Mouse (Mus musculus): ENCODE results near the gene Ddx59. TPM values are rescaled to one million over a fixed set of nuclear protein-coding genes. Genes with fewer than 3 reads are reported as not detected.

Ddx59 gene
- polyA plus RNA-seq, 1 experiment from 2014 or later, result 12.5 TPM

DNA sequence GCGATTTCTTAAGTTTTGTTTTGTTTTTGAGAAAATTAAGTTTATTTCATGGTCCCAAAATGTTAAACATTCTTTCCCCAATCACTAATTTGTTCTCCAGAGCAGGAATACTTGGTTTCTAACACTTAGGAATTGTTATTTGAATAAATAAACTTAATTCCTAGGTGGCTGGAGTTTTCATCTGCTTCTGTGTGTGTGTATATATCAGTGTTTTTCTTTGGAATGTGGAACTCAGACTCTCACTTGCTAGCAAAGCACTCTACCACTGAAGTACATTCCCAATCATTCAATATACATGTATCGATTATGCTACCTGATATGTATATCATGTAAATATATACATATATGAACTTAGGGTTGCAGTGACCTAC lies 670 bp downstream of the Ddx59 start:
- peak overlapping the region; percentile 57 for H3K4me2 ChIP-seq
- 0 out of 2 replicates have a peak, but pooled peaks cover 4% of the 10 kb centered on the region for H3K4me1 ChIP-seq
- H3K4me3 ChIP-seq (replicated peaks), result peak overlapping the region; percentile 77
- peak overlapping the region; percentile 100; the same call in 1 of the 2 replicates for H3K27ac ChIP-seq
- H3K9ac ChIP-seq, result no peak overlapping the region
- WGBS, result 42% methylated on average over 2 of the region's 2 CpGs
- no peaks in the 10 kb centered on the region for H3K9me3 ChIP-seq
- H3K27me3 ChIP-seq (replicated peaks), result no peaks in the 10 kb centered on the region
- no peak for ATAC-seq (ENCODE audit: insufficient read depth, low FRiP score, low read depth)
- no peaks in the 10 kb centered on the region for H3K36me3 ChIP-seq

DNA sequence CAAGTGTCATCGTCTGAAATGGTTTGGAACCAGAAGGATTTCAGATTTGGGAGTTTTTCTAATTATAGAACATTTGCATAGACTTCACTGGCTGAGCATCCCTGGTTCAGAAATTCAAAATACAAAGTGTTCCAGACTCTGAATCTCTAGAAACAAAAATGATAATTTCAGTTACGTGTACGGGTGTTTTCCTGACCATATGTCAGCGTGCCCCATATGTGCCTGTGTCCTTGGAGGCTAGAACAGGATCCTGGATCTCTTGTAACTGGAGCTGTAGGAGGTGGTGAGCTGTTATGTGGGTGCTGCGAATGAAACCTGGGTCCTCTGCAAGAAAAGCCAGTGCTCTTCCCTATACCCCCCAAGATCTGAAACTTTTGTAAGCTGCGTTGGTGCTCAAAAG lies 3.3 kb downstream of the Ddx59 start:
- ATAC-seq (ENCODE audit: insufficient read depth, low FRiP score, low read depth), result no peak
- Histone ChIP-seq H3K27ac (no peak overlapping the region), H3K27me3 (replicated peaks) (no peaks in the 10 kb centered on the region), H3K36me3 (no peaks in the 10 kb centered on the region), H3K9me3 (no peaks in the 10 kb centered on the region), H3K4me2 (no peak overlapping the region), H3K9ac (no peak overlapping the region), H3K4me3 (replicated peaks) (no peak overlapping the region), H3K4me1 (0 out of 2 replicates have a peak, but pooled peaks cover 4% of the 10 kb centered on the region)
- 92% methylated on average over 6 of the region's 6 CpGs for WGBS

GRCm38 (mm10) chr1:136427166-136427969 lies 12.3 kb downstream of the Ddx59 start:
- no peak overlapping the region for H3K9ac ChIP-seq
- no peaks in the 10 kb centered on the region for H3K27me3 ChIP-seq (replicated peaks)
- H3K4me2 ChIP-seq, result no peak overlapping the region
- H3K36me3 ChIP-seq, result peaks cover 5% of the 10 kb centered on the region; the same call in 1 of the 2 replicates
- no peaks in the 10 kb centered on the region for H3K9me3 ChIP-seq
- H3K4me3 ChIP-seq (replicated peaks), result no peak overlapping the region
- peak; percentile 83 for ATAC-seq (ENCODE audit: insufficient read depth, low FRiP score, low read depth)
- 69% methylated on average over 11 of the region's 11 CpGs for WGBS
- no peak overlapping the region for H3K27ac ChIP-seq
- H3K4me1 ChIP-seq, result no peaks in the 10 kb centered on the region

DNA sequence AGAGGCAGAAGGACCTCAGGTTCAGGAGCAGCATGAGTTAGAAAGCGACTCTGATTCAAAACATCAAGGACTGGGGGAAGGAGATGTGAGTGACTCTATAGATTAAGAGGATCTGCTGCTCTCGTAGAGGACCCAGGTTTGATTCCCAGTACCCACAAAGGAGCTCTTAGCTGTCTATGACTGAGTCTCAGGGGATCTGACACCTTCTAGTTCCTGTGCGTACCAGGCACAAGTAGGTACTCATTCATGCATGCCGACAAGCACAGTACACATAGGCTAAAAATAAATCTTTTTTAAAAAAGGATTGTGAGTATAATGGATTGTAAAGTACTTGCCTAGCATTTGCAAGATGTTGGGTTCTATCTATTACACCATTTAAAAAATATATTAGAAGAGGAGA lies 13.9 kb downstream of the Ddx59 start:
- H3K4me1 ChIP-seq, result no peaks in the 10 kb centered on the region

GRCm38 (mm10) chr1:136430126-136430818 lies 15.2 kb downstream of the Ddx59 start:
- no peaks in the 10 kb centered on the region for H3K9me3 ChIP-seq
- H3K36me3 ChIP-seq, result no peaks in the 10 kb centered on the region
- WGBS, result 47% methylated on average over 7 of the region's 7 CpGs
- H3K4me1 ChIP-seq, result no peaks in the 10 kb centered on the region
- H3K27me3 ChIP-seq (replicated peaks), result no peaks in the 10 kb centered on the region
- H3K27ac ChIP-seq, result no peak overlapping the region
- no peak overlapping the region for H3K9ac ChIP-seq
- H3K4me2 ChIP-seq, result no peak overlapping the region
- no peak overlapping the region for H3K4me3 ChIP-seq (replicated peaks)
- no peak for ATAC-seq (ENCODE audit: insufficient read depth, low FRiP score, low read depth)

More for the DNA sequence above, 13.9 kb downstream of the Ddx59 start:
- Histone ChIP-seq H3K9me3 (no peaks in the 10 kb centered on the region), H3K9ac (no peak overlapping the region), H3K36me3 (peaks cover 5% of the 10 kb centered on the region; the same call in 1 of the 2 replicates), H3K27ac (no peak overlapping the region), H3K4me2 (no peak overlapping the region), H3K4me3 (replicated peaks) (no peak overlapping the region), H3K27me3 (replicated peaks) (no peaks in the 10 kb centered on the region)
- ATAC-seq (ENCODE audit: insufficient read depth, low FRiP score, low read depth), result no peak
- WGBS, result 85% methylated on average over 4 of the region's 4 CpGs

GRCm38 (mm10) chr1:136440741-136441140 lies 25.7 kb downstream of the Ddx59 start:
- H3K9me3 ChIP-seq, result no peaks in the 10 kb centered on the region
- ATAC-seq (ENCODE audit: insufficient read depth, low FRiP score, low read depth), result no peak

DNA sequence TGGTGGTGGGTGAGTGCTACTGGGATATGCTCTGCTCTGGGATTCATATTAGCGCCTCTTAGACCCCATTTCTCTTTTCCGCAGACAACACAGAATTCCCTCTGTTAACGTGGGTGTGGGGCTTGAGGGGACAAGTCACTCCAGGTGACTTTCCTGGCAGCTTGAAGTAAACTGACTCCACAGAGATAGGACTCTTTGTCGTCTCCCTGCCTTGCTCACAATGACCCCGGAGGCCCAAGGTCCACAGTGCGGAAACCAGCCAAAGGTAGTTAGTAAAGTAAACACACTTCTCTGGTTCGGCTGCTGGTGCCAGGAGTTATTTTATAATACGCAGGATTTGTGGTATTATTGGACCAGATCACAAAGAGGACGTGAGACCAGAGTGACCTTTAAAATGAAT lies 27.7 kb downstream of the Ddx59 start:
- no peaks in the 10 kb centered on the region for H3K9me3 ChIP-seq
- H3K27ac ChIP-seq, result no peak overlapping the region
- H3K4me1 ChIP-seq, result no peaks in the 10 kb centered on the region; the same call in 1 of the 2 replicates
- ATAC-seq (ENCODE audit: insufficient read depth, low FRiP score, low read depth), result no peak
- 39% methylated on average over 9 of the region's 9 CpGs for WGBS
- H3K36me3 ChIP-seq, result no peaks in the 10 kb centered on the region
- H3K27me3 ChIP-seq (replicated peaks), result no peaks in the 10 kb centered on the region
- H3K9ac ChIP-seq, result no peak overlapping the region
- no peak overlapping the region for H3K4me3 ChIP-seq (replicated peaks)
- no peak overlapping the region for H3K4me2 ChIP-seq

More at GRCm38 (mm10) chr1:136440741-136441140, 25.7 kb downstream of the Ddx59 start:
- no peak overlapping the region for H3K27ac ChIP-seq
- H3K27me3 ChIP-seq (replicated peaks), result no peaks in the 10 kb centered on the region
- no peak overlapping the region for H3K4me3 ChIP-seq (replicated peaks)
- H3K36me3 ChIP-seq, result no peaks in the 10 kb centered on the region
- 67% methylated on average over 7 of the region's 7 CpGs for WGBS
- no peak overlapping the region for H3K9ac ChIP-seq
- H3K4me2 ChIP-seq, result no peak overlapping the region
- H3K4me1 ChIP-seq, result no peaks in the 10 kb centered on the region; the same call in 1 of the 2 replicates

DNA sequence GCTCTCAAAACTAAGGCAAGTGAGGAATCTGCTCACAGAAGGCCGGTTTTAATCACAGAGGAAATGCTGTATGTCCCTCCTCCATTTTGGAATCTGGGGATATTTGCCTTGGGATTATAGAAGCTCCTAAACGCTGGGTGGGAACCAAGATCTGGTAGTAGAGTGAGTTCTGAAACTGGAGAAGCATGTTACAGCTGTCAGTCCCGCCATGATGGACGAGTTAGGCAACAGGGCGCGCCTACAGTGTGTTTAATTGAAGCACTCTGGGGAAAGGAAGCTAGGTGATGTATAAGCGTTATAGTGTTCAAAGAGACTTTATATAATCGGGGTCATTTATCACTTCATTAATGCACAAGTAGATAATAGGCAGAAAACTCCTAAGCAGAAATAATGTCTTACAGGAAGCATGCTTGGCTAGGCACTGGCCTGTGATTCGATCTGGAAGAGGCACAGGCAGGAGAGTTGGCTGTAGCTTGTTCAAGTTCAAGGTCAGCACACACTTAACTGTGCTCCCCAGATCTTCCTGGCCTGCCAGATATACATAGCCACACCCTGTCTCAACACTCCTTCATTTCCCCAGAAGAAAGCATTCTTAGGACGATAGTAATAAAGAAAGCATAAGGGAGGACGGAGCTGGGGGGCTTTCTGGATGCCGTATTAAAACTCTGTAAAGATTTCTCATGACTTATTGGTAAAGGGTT lies 29.6 kb downstream of the Ddx59 start:
- Histone ChIP-seq H3K4me1 (no peaks in the 10 kb centered on the region), H3K4me3 (replicated peaks) (no peak overlapping the region), H3K4me2 (no peak overlapping the region), H3K9me3 (no peaks in the 10 kb centered on the region), H3K27me3 (replicated peaks) (no peaks in the 10 kb centered on the region), H3K27ac (no peak overlapping the region), H3K9ac (no peak overlapping the region), H3K36me3 (no peaks in the 10 kb centered on the region)
- WGBS, result 65% methylated on average over 12 of the region's 12 CpGs
- peak; percentile 91 for ATAC-seq (ENCODE audit: insufficient read depth, low FRiP score, low read depth)

DNA sequence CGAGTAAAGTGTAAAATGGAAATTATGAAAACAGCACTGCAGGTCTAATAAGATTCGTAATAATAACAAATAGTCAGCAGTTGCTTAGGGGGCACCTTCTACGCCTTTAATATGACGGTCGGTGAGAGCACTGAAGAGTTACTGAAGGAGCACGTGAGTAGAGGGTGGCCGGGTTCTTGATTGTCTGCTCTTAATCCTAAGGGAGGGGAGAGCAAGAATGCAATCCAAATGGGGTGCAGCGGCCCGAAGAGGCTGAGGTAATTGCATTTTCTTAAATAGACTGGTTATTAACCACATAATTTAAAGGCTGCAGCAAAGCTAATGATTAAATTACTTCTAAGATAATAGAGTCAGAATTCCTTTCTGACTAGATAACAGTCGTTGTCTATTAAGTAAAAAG lies 31.9 kb downstream of the Ddx59 start:
- H3K27ac ChIP-seq, result no peak overlapping the region
- ATAC-seq (ENCODE audit: insufficient read depth, low FRiP score, low read depth), result no peak
- H3K4me2 ChIP-seq, result no peak overlapping the region
- H3K9me3 ChIP-seq, result no peaks in the 10 kb centered on the region
- no peaks in the 10 kb centered on the region for H3K27me3 ChIP-seq (replicated peaks)
- no peak overlapping the region for H3K4me3 ChIP-seq (replicated peaks)
- 73% methylated on average over 10 of the region's 10 CpGs for WGBS
- no peaks in the 10 kb centered on the region for H3K4me1 ChIP-seq
- H3K9ac ChIP-seq, result no peak overlapping the region
- H3K36me3 ChIP-seq, result no peaks in the 10 kb centered on the region

DNA sequence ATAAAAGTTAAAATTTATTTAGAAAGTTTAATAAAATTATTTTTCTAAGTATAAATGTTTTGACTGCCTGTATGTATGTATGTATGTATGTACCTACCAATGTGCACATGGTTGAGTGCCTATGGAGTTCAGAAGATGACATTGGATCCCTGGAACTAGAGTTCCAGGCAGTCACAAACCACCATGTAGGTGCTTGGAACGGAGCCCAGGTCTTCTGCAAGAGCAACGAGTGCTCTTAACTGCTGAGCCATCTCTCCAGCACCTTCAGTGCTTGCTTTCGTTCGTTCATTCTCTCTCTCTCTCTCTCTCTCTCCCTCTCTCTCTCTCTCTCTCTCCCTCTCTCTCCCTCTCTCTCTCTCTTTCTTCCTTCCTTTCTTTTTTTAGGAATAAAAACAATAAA lies 32.3 kb downstream of the Ddx59 start:
- 57% methylated on average over 4 of the region's 4 CpGs for WGBS
- H3K4me1 ChIP-seq, result no peaks in the 10 kb centered on the region

DNA sequence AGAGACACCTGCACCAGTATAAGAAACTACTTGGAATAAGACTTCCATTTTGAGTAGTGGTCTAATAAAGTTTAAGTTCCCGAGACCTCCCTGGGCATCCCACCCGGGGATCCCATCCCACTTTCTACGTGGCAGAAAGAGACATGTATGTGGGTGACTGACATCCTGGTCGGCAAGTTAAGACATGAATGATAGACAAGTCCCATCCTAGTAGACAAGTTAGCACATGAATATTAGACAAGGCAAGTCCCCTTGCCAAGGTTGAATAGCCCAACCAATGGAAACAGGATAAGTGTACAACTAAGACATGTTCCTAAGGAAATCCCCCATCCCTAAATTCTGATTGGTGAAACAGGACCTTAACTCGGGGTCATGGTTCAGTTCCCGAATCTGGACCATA lies 34.5 kb downstream of the Ddx59 start:
- Histone ChIP-seq H3K4me1 (no peaks in the 10 kb centered on the region), H3K27ac (no peak overlapping the region), H3K4me3 (replicated peaks) (no peak overlapping the region), H3K9ac (no peak overlapping the region), H3K9me3 (no peaks in the 10 kb centered on the region), H3K27me3 (replicated peaks) (no peaks in the 10 kb centered on the region), H3K36me3 (no peaks in the 10 kb centered on the region), H3K4me2 (no peak overlapping the region)
- no peak for ATAC-seq (ENCODE audit: insufficient read depth, low FRiP score, low read depth)
- WGBS, result 86% methylated on average over 6 of the region's 6 CpGs

More for the DNA sequence above, 32.3 kb downstream of the Ddx59 start:
- H3K4me3 ChIP-seq (replicated peaks), result no peak overlapping the region
- no peak overlapping the region for H3K9ac ChIP-seq
- no peak for ATAC-seq (ENCODE audit: insufficient read depth, low FRiP score, low read depth)
- H3K9me3 ChIP-seq, result no peaks in the 10 kb centered on the region
- H3K4me2 ChIP-seq, result no peak overlapping the region
- no peaks in the 10 kb centered on the region for H3K27me3 ChIP-seq (replicated peaks)
- H3K36me3 ChIP-seq, result no peaks in the 10 kb centered on the region
- no peak overlapping the region for H3K27ac ChIP-seq

GRCm38 (mm10) chr1:136450206-136450605 lies 35.1 kb downstream of the Ddx59 start:
- H3K4me3 ChIP-seq (replicated peaks), result no peak overlapping the region
- H3K36me3 ChIP-seq, result no peaks in the 10 kb centered on the region
- no peak overlapping the region for H3K27ac ChIP-seq
- no peaks in the 10 kb centered on the region for H3K4me1 ChIP-seq
- no peak overlapping the region for H3K4me2 ChIP-seq
- 69% methylated on average over 5 of the region's 5 CpGs for WGBS
- no peak for ATAC-seq (ENCODE audit: insufficient read depth, low FRiP score, low read depth)
- H3K9ac ChIP-seq, result no peak overlapping the region
- no peaks in the 10 kb centered on the region for H3K27me3 ChIP-seq (replicated peaks)
- no peaks in the 10 kb centered on the region for H3K9me3 ChIP-seq
